Mouse (Mus musculus) liver, postnatal 0 days (tissue): ENCODE results near the gene Gm20696. TPM values are rescaled to one million over a fixed set of nuclear protein-coding genes. Genes with fewer than 3 reads are reported as not detected.

Source experiments
- ATAC-seq: fragments of 200-750 bp; cut with Nextera tagmentation; 2 replicates; pipeline ENCODE4 v1.8.0; 2017; ENCODE audit warnings: mild to moderate bottlenecking, moderate library complexity
- DNase-seq: peaks from one replicate; pipeline ENCODE4 v3.0.0-alpha.2; 2016
- H3K27ac ChIP-seq: fragments of 300-500 bp; sonication (generic); 2 replicates; pipeline ENCODE4 v1.5.1; 2014; ENCODE audit warnings: antibody characterized with exemption, moderate library complexity, mild to moderate bottlenecking, low read depth
- H3K27me3 ChIP-seq: fragments of 300-500 bp; sonication (generic); 2 replicates; pipeline ENCODE4 v1.6.1; 2014; ENCODE audit warnings: low read length, control low read depth, mixed read lengths; ENCODE audit not compliant: insufficient read depth
- H3K36me3 ChIP-seq: fragments of 300-500 bp; sonication (generic); replicated peaks from 2 replicates; pipeline ENCODE4 v1.6.1; 2014; ENCODE audit warnings: mild to moderate bottlenecking, control low read depth, low read length, moderate library complexity, mixed read lengths; ENCODE audit not compliant: insufficient read depth
- H3K4me1 ChIP-seq: fragments of 300-500 bp; sonication (generic); 2 replicates; pipeline ENCODE4 v1.6.1; 2014; ENCODE audit warnings: antibody characterized with exemption, mild to moderate bottlenecking, control low read depth; ENCODE audit not compliant: insufficient read depth
- H3K4me2 ChIP-seq: fragments of 300-500 bp; sonication (generic); 2 replicates; pipeline ENCODE4 v1.6.1; 2014; ENCODE audit warnings: low read depth, mild to moderate bottlenecking, low read length, moderate library complexity, mixed read lengths
- H3K4me3 ChIP-seq: fragments of 300-500 bp; sonication (generic); 2 replicates; pipeline ENCODE4 v1.5.1; 2014; ENCODE audit warnings: low read depth, low read length
- H3K9ac ChIP-seq: fragments of 300-500 bp; sonication (generic); replicated peaks from 2 replicates; pipeline ENCODE4 v1.6.1; 2014; ENCODE audit warnings: mild to moderate bottlenecking, moderate library complexity
- H3K9me3 ChIP-seq: fragments of 300-500 bp; sonication (generic); 2 replicates; pipeline ENCODE4 v1.6.1; 2016; ENCODE audit warnings: mild to moderate bottlenecking, control low read depth, low read length, mixed read lengths
- CTCF ChIP-seq: sonication (generic); IDR thresholded peaks from 2 replicates; pipeline ENCODE4 v1.5.1; 2016; ENCODE audit warnings: antibody characterized with exemption, low read depth
- EP300 ChIP-seq: IDR thresholded peaks from 2 replicates; pipeline ENCODE4 v1.6.1; 2016; ENCODE audit warnings: antibody characterized with exemption, low read depth, mild to moderate bottlenecking
- WGBS: fragments of 180-500 bp; shearing (Covaris S2); extraction: QIAGEN DNeasy Blood & Tissue Kit; methylation state at CpG from one replicate; pipeline ENCODE4 v1.1.7; 2014; ENCODE audit not compliant: insufficient replicate concordance; 5-methylcytosine and 5-hydroxymethylcytosine counted together
- microRNA-seq: library from miRNA; unstranded; fragments of <30 nt; microRNA quantifications from one replicate; pipeline ENCODE4, GENCODE M21; 2016
- polyA plus RNA-seq: library from polyadenylated mRNA; unstranded; fragments of >200 nt; fragmentation: Nextera tagmentation; extraction: Ambion mirVana; gene quantifications from 2 replicates; pipeline ENCODE4 v1.2.1, GENCODE M21; 2015

Gm20696 gene
- polyA plus RNA-seq, 1 experiment from 2014 or later: 1.2 TPM

DNA sequence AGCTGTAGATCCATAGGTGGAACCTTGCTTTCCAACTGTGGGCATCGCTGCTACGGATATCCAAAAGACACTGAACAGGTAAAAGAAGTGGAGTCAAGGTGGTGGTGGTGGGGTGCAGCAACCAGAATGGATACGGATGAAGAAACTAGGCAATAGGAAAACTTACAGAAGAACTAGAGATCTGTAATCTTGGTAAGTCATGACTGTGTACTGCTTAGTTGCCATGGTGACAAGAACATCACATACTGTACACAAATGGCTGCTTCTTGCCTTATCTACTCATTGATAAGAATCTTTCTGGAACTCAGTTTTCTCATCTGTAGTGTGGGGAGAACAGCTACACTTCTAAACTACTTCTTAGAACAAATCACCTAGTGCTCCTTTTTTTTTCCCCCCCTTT, 446.1 kb downstream of the Gm20696 start:
- ATAC-seq: no peak

GRCm38 (mm10) chr6:99217846-99218245, 448.8 kb downstream of the Gm20696 start:
- H3K9me3 ChIP-seq: no peaks in the 10 kb centered on the region
- no peak overlapping the region for H3K4me2 ChIP-seq
- 67% methylated on average over 2 of the region's 2 CpGs for WGBS
- H3K27ac ChIP-seq: no peak overlapping the region
- no peak overlapping the region for H3K9ac ChIP-seq
- no peak overlapping the region for H3K4me3 ChIP-seq
- no peaks in the 10 kb centered on the region for H3K27me3 ChIP-seq
- H3K4me1 ChIP-seq: no peaks in the 10 kb centered on the region
- H3K36me3 ChIP-seq: no peaks in the 10 kb centered on the region
- ATAC-seq (no peak), DNase-seq (no peak)
- TF ChIP-seq EP300 (no peak), CTCF (no peak)

More for the DNA sequence above, 446.1 kb downstream of the Gm20696 start:
- Histone ChIP-seq H3K4me1 (0 out of 2 replicates have a peak, but pooled peaks cover 5% of the 10 kb centered on the region), H3K27ac (no peak overlapping the region), H3K4me2 (no peak overlapping the region), H3K9me3 (no peaks in the 10 kb centered on the region), H3K27me3 (no peaks in the 10 kb centered on the region), H3K4me3 (no peak overlapping the region), H3K36me3 (no peaks in the 10 kb centered on the region), H3K9ac (no peak overlapping the region)
- 78% methylated on average over 3 of the region's 3 CpGs for WGBS
- TF ChIP-seq EP300 (no peak), CTCF (no peak)
- no peak for DNase-seq

- no peaks in the 10 kb centered on the region for H3K27me3 ChIP-seq
- H3K4me1 ChIP-seq: peaks cover 6% of the 10 kb centered on the region; the same call in 1 of the 2 replicates
- WGBS: 86% methylated on average over 7 of the region's 7 CpGs
- no peak overlapping the region for H3K27ac ChIP-seq
- no peaks in the 10 kb centered on the region for H3K9me3 ChIP-seq
- no peak overlapping the region for H3K4me3 ChIP-seq
- H3K4me2 ChIP-seq: no peak overlapping the region
- no peak overlapping the region for H3K9ac ChIP-seq
- no peak for TF ChIP-seq EP300
- TF ChIP-seq CTCF: no peak
- no peaks in the 10 kb centered on the region for H3K36me3 ChIP-seq
- no peak for ATAC-seq
- DNase-seq: no peak
These were observed 449.4 kb downstream of the Gm20696 start for GRCm38 (mm10) chr6:99217155-99217554.

GRCm38 (mm10) chr6:99212461-99212860, 454.1 kb downstream of the Gm20696 start:
- Histone ChIP-seq H3K4me2 (no peak overlapping the region), H3K4me3 (no peak overlapping the region), H3K9me3 (no peaks in the 10 kb centered on the region), H3K9ac (no peak overlapping the region), H3K4me1 (peaks cover 20% of the 10 kb centered on the region), H3K27me3 (no peaks in the 10 kb centered on the region), H3K27ac (peak overlapping the region; percentile 44; the same call in 1 of the 2 replicates), H3K36me3 (no peaks in the 10 kb centered on the region)
- DNase-seq (no peak), ATAC-seq (no peak)
- 67% methylated on average over 4 of the region's 4 CpGs for WGBS
- no peak for TF ChIP-seq EP300
- TF ChIP-seq CTCF: no peak

- Histone ChIP-seq H3K4me3 (no peak overlapping the region), H3K9me3 (no peaks in the 10 kb centered on the region), H3K27ac (peak overlapping the region; percentile 44), H3K9ac (no peak overlapping the region), H3K36me3 (no peaks in the 10 kb centered on the region), H3K4me1 (peaks cover 25% of the 10 kb centered on the region), H3K27me3 (no peaks in the 10 kb centered on the region), H3K4me2 (no peak overlapping the region)
- no peak for DNase-seq
- 47% methylated on average over 5 of the region's 5 CpGs for WGBS
- no peak for TF ChIP-seq CTCF
- no peak for TF ChIP-seq EP300
- ATAC-seq: peak; percentile 43
These were observed 454.8 kb downstream of the Gm20696 start for GRCm38 (mm10) chr6:99211663-99212333.

GRCm38 (mm10) chr6:99210161-99210560, 456.4 kb downstream of the Gm20696 start:
- H3K27me3 ChIP-seq: no peaks in the 10 kb centered on the region
- H3K4me3 ChIP-seq: no peak overlapping the region
- ATAC-seq: no peak
- no peaks in the 10 kb centered on the region for H3K36me3 ChIP-seq
- H3K27ac ChIP-seq: no peak overlapping the region
- H3K9ac ChIP-seq: no peak overlapping the region
- TF ChIP-seq EP300 (no peak), CTCF (no peak)
- DNase-seq: no peak
- no peak overlapping the region for H3K4me2 ChIP-seq
- 72% methylated on average over 7 of the region's 7 CpGs for WGBS
- peaks cover 38% of the 10 kb centered on the region for H3K4me1 ChIP-seq
- no peaks in the 10 kb centered on the region for H3K9me3 ChIP-seq

Small RNAs within 50 kb of the gene (microRNA-seq; reads per million reads assigned to microRNA genes)
- gene Gm22328: not detected

Other genes with a start within 250 kb of the Gm20696 start
- gene Foxp1, start 144.1 kb downstream of the Gm20696 start, polyA plus RNA-seq: 18.4 and 18.9 TPM in 2 replicates
- 3.8 and 4.3 TPM in 2 replicates for gene Eif4e3, start within 50 bp of the Gm20696 start, polyA plus RNA-seq
- 0.17 and 0.18 TPM in 2 replicates for gene Gpr27, start 25.9 kb upstream of the Gm20696 start, polyA plus RNA-seq
- gene Prok2, start 59.6 kb upstream of the Gm20696 start, polyA plus RNA-seq: 0.40 and 0.52 TPM in 2 replicates